In genomic region chr19:46836085-46836484, GRCm38 (mm10) we compare ENCODE assay signal across 22 mouse cellular contexts.
"Had no signal": no experiment of that assay in that cellular context is flagged by ENCODE, and none has a peak within 500 bp of the region (broad histone marks: within the 10 kb centered on the region; RNA-seq: fewer than 3 reads in every experiment).

No protein-coding gene starts in this region.

- DNase-seq: kidney, adult 9 months; kidney, postnatal 14 days; kidney, postnatal 4 days; liver; lung, adult 18-20 months; lung, postnatal 10 days; lung, postnatal 36 days; midbrain, embryonic 14.5 days; right cerebral cortex, adult 18-20 months; right cerebral cortex, postnatal 14 days; right cerebral cortex, postnatal 4 days; thymus, postnatal 25 days had no signal

- H3K4me3 ChIP-seq: limb, embryonic 10.5 days; limb, embryonic 13.5 days; liver, embryonic 12.5 days; liver, embryonic 15.5 days; lung, embryonic 15.5 days; megakaryocyte, embryonic 14.5 days; midbrain, embryonic 10.5 days; neural tube, embryonic 12.5 days; neural tube, embryonic 15.5 days had no signal

- H3K9me3 ChIP-seq: limb, embryonic 10.5 days; limb, embryonic 13.5 days; liver, embryonic 12.5 days; liver, embryonic 15.5 days; lung, embryonic 15.5 days; megakaryocyte, embryonic 14.5 days; midbrain, embryonic 10.5 days; neural tube, embryonic 12.5 days; neural tube, embryonic 15.5 days had no signal

- H3K27me3 ChIP-seq: limb, embryonic 13.5 days; liver, embryonic 15.5 days; lung, embryonic 15.5 days; neural tube, embryonic 12.5 days; neural tube, embryonic 15.5 days had no signal

- H3K9ac ChIP-seq: limb, embryonic 13.5 days; liver, embryonic 12.5 days; liver, embryonic 15.5 days; lung, embryonic 15.5 days; neural tube, embryonic 12.5 days; neural tube, embryonic 15.5 days had no signal

- H3K4me2 ChIP-seq: limb, embryonic 13.5 days; liver, embryonic 12.5 days; liver, embryonic 15.5 days; lung, embryonic 15.5 days; neural tube, embryonic 12.5 days; neural tube, embryonic 15.5 days had no signal

- ATAC-seq: liver, embryonic 12.5 days had no signal

- H3K36me3 ChIP-seq: limb, embryonic 10.5 days; limb, embryonic 13.5 days; liver, embryonic 12.5 days; liver, embryonic 15.5 days; lung, embryonic 15.5 days; midbrain, embryonic 10.5 days; neural tube, embryonic 12.5 days; neural tube, embryonic 15.5 days had no signal

- H3K4me1 ChIP-seq: neural tube, embryonic 12.5 days had no signal

- H3K27ac ChIP-seq: limb, embryonic 10.5 days; limb, embryonic 13.5 days; liver, embryonic 12.5 days; liver, embryonic 15.5 days; lung, embryonic 15.5 days; midbrain, embryonic 10.5 days; neural tube, embryonic 12.5 days; neural tube, embryonic 15.5 days; stomach, postnatal 0 days had no signal
